Mouse (Mus musculus) cortical plate, adult 2 months (tissue): ENCODE results near the gene Zfp598.

Experiments used
- CTCF ChIP-seq: fragments of 200-500 bp; IDR thresholded peaks from 2 replicates; pipeline ENCODE4 v1.5.1; 2011; ENCODE audit warnings: mild to moderate bottlenecking, control low read depth, low read length; ENCODE audit not compliant: insufficient read depth; ENCODE audit errors: extremely low read depth
- POLR2A ChIP-seq: fragments of 200-500 bp; IDR thresholded peaks from 2 replicates; pipeline ENCODE4 v1.6.1; 2011; ENCODE audit warnings: mild to moderate bottlenecking, low read length, control low read depth; ENCODE audit not compliant: insufficient read depth; ENCODE audit errors: extremely low read depth

DNA sequence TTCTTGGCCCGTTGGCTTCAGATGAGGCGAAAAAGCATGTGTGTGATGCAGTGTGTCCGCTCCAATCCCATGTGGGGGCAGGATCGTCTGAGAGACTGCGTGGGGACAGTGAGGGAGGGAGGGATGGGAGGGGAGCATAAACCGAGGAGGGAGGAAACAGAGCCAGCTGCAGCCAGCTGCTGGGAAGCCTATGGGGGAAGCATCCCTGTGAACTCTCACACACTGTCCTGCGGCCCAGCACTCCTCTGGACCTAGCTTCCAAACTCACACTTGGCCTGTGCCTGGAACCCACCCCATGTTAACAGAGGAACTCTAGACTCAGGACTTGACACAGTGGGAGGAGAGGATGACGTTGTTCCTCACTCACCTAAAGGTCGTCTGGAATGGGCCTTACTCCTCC is 30.6 kb upstream of the Zfp598 start:
- TF ChIP-seq CTCF (no peak), POLR2A (no peak)
